Mouse (Mus musculus) adrenal gland, adult 8-10 months (tissue): Measurements from ENCODE around the gene Naa38. TPM values are rescaled to one million over a fixed set of nuclear protein-coding genes. Genes with fewer than 3 reads are reported as not detected.

ENCODE experiments used
- DNase-seq: peaks from one replicate; pipeline ENCODE4 v3.0.0; 2022
- total RNA-seq, 4 experiments: library from RNA; stranded (reverse); gene quantifications; 2 replicates each; pipeline ENCODE4 v1.2.4; 2022

The Naa38 gene
- total RNA-seq, 4 experiments from 2014 or later = 138 to 160 (median 154) TPM

- DNase-seq = no peak
Measured at GRCm38 (mm10) chr11:69443328-69443727, 48.0 kb downstream of the Naa38 start.

Other genes starting within 250 kb of the Naa38 start
- gene Alox12b, start 238.5 kb upstream of the Naa38 start, total RNA-seq = not detected
- not detected for gene Alox8, start 197.6 kb upstream of the Naa38 start, total RNA-seq
- not detected for gene Gucy2e, start 158.5 kb upstream of the Naa38 start, total RNA-seq
- 10 to 100 TPM in 2 of 4 experiments, 1 to 10 TPM in 2; 6.4 to 14.8 (median 10.0) TPM for gene Cntrob, start 71.7 kb upstream of the Naa38 start, total RNA-seq
- 10 to 100 TPM; 63.4 to 70.8 (median 67.0) TPM for gene Trappc1, start 71.5 kb upstream of the Naa38 start, total RNA-seq
- 10 to 100 TPM in 3 of 4 experiments, 1 to 10 TPM in 1; 7.3 to 22.1 (median 16.2) TPM for gene Kcnab3, start 69.2 kb upstream of the Naa38 start, total RNA-seq
- 10 to 100 TPM in 1 of 4 experiments, 1 to 10 TPM in 3; 5.0 to 10.2 (median 6.7) TPM for gene Rnf227, start 55.0 kb upstream of the Naa38 start, total RNA-seq
- 100 to 1,000 TPM in 2 of 4 experiments, 10 to 100 TPM in 2; 89.8 to 169 (median 115) TPM for gene Chd3, start 26.1 kb upstream of the Naa38 start, total RNA-seq
- gene Cyb5d1, start 144 bp downstream of the Naa38 start, total RNA-seq = 10 to 100 TPM; 53.9 to 65.7 (median 60.5) TPM
- gene Tmem88, start 2.7 kb downstream of the Naa38 start, total RNA-seq = 10 to 100 TPM in 2 of 4 experiments, 1 to 10 TPM in 2; 6.3 to 16.0 (median 10.4) TPM
- 10 to 100 TPM; 20.4 to 44.2 (median 35.1) TPM for gene Kdm6b, start 18.2 kb downstream of the Naa38 start, total RNA-seq
- gene Dnah2, start 153.6 kb downstream of the Naa38 start, total RNA-seq = 1 to 10 TPM in 1 of 4 experiments, under 1 TPM in 3; 0.14 to 1.0 (median 0.70) TPM
- gene Efnb3, start 164.7 kb downstream of the Naa38 start, total RNA-seq = under 1 TPM; 0.77 to 0.86 (median 0.81) TPM
- 10 to 100 TPM in 3 of 4 experiments, 1 to 10 TPM in 1; 9.1 to 11.9 (median 11.0) TPM for gene Wrap53, start 184.8 kb downstream of the Naa38 start, total RNA-seq
- gene Trp53, start 184.9 kb downstream of the Naa38 start, total RNA-seq = 10 to 100 TPM; 57.6 to 71.1 (median 64.0) TPM
- 10 to 100 TPM; 22.5 to 47.8 (median 38.2) TPM for gene Atp1b2, start 210.5 kb downstream of the Naa38 start, total RNA-seq
- gene Shbg, start 222.4 kb downstream of the Naa38 start, total RNA-seq = not detected
- gene Sat2, start 226.5 kb downstream of the Naa38 start, total RNA-seq = 10 to 100 TPM in 2 of 4 experiments, 1 to 10 TPM in 2; 7.3 to 17.8 (median 12.8) TPM
- gene Fxr2, start 237.5 kb downstream of the Naa38 start, total RNA-seq = 100 to 1,000 TPM in 1 of 4 experiments, 10 to 100 TPM in 3; 75.8 to 112 (median 91.2) TPM